Mouse (Mus musculus) left cerebral cortex, postnatal 10 days (tissue): ENCODE measurements around the gene Olfr5. TPM values are rescaled to one million over a fixed set of nuclear protein-coding genes. Genes with fewer than 3 reads are reported as not detected.
"Not testable (repeated sequence)": the region's sequence is repeated elsewhere in the genome, so short reads cannot be mapped to it uniquely, and the experiment has no call there.

Source experiments
- DNase-seq, 2 experiments: peaks; one replicate each; pipeline ENCODE4 v3.0.0; 2021 to 2022; ENCODE audit warnings: low spot score in 2 of 2, mixed read lengths in 1 of 2; ENCODE audit errors: extremely low spot score in 1 of 2
- intact Hi-C: fragments of 180-260 bp; cut with DNase I; formaldehyde crosslinking; loops from one replicate; pipeline ENCODE4 v1.15.1; 2025
- total RNA-seq, 2 experiments: library from RNA; stranded (reverse); gene quantifications; 2 replicates each; pipeline ENCODE4 v1.2.3; 2021

The Olfr5 gene
- total RNA-seq: not detected

DNA sequence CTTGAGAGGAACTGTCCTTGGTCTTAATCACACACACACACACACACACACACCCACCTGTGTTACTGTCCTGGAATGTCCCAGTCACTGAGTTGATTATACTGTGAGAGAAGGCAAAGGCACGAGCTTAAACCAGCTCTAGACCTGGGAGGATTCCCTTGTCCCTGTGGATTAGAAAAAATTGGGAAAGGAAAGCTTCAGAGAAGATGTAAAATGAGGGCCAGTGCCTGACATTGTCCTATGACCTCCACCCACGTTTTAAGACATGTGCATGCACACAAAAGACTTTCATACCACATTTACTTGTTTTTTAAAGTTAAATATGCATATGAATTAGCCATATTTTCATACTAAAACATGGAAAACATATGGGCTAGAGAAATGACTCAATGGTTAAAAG lies at the start of gene Olfr5:
TSS of gene Olfr5 (minus strand) at position 101 of the 400 bp plus-strand sequence.
- intact Hi-C loops: no loop called here
- DNase-seq: no peak

DNA sequence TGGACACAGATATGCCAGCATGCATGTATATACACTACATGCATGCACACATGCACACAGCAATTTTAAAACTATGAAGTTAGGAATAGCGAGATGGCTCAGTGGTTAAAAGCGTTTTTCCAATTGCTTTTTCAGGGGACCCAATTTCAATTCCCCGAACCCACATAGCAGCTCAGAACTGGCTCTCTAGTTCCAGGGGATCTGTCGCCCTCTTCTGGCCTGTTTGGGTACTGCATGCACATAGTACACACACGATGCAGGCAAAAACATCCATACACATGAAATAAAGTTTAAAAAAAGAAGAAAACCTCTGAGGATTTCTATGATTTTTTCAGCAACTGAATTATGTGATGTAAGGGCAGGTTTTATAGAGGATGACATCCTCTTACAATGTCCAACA lies 39.4 kb upstream of the Olfr5 start:
- DNase-seq: no peak
- intact Hi-C loops: no loop called here

DNA sequence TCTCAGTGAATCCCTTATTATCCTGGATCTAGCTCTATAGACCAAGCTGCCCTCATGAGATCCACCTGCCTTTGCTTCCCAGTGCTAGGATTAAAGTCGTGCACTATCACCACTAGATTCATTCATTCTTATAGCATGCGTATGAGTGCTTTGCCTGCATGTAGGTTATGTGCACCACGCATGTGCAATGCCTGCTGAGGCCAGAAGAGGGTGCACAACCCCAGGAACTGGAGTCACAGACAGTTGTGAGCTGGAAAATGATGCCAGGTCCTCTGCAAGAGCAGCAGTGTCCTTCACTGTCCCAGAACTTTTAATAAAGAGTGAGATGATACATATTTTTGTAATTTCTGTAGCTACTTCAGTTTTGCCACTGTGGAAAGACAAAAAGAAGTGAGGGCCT lies 38.3 kb upstream of the Olfr5 start:
- DNase-seq: no peak
- intact Hi-C loops: no loop called here

DNA sequence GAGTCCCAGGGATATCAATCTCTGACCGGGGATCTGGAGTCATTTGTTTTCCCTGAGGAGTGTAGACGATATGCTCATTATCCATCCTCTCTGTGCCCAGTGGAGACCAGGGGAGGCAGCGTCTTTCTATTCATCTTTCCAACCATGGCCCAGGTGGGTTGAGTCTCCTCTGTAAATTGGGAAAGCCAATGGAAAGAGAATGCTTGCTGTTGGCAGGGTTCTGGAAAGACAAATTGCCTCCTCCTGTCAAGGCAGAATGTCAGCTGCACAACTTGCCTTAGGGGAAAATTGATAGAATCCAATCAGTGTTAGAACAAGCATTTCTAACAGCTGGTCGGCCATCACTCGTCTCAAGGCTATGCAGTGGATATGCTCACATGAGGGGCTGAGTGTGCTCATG lies 36.1 kb upstream of the Olfr5 start, which contains the start of gene Olfr1349:
TSS of gene Olfr1349 (minus strand) at position 101 of the 400 bp plus-strand sequence.
- no peak for DNase-seq

GRCm38 (mm10) chr7:6521666-6522065 lies 34.9 kb upstream of the Olfr5 start:
- intact Hi-C loops: no loop called here

More for the DNA sequence above, 36.1 kb upstream of the Olfr5 start, which contains the start of gene Olfr1349:
- intact Hi-C loops: no loop called here

GRCm38 (mm10) chr7:6508648-6509047 lies 21.9 kb upstream of the Olfr5 start, which contains the start of gene Olfr1348:
Olfr1348 (minus strand) TSS chr7:6508748.
- intact Hi-C loops: no loop called here
- no peak for DNase-seq

More at GRCm38 (mm10) chr7:6521666-6522065, 34.9 kb upstream of the Olfr5 start:
- no peak for DNase-seq

DNA sequence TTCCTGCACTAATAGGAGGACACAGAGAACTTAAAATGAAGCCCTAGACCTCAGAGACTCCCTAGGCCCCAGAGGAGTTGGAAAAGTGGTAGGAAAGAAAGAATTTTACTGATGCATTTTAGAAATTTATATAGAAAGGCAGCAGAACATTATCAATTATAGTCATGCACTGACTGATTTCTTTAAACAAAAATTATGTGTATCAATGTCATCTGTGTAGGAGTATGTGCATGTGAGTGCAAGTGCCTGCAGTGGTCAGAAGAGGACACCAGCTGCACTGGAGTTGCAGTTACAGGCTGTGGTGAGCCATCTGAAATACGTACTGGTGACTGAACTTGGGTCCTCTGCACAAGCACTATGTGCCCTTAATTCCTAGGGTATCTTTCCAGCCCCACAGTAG lies 12.9 kb upstream of the Olfr5 start, which contains the start of gene Olfr1347:
TSS of gene Olfr1347 (minus strand) at position 101 of the 400 bp plus-strand sequence.
- no peak for DNase-seq
- intact Hi-C loops: no loop called here

- DNase-seq, intact Hi-C loops: not testable (repeated sequence)
These were observed 9.1 kb downstream of the Olfr5 start for GRCm38 (mm10) chr7:6477633-6478032.

GRCm38 (mm10) chr7:6466951-6467350 lies 19.8 kb downstream of the Olfr5 start, which contains the start of gene Olfr1346:
Olfr1346 (plus strand) TSS chr7:6467101.
- intact Hi-C loops: no loop called here
- no peak for DNase-seq

GRCm38 (mm10) chr7:6456399-6456798 lies 30.3 kb downstream of the Olfr5 start:
- no peak for DNase-seq
- intact Hi-C loops: no loop called here

GRCm38 (mm10) chr7:6455868-6456267 lies 30.9 kb downstream of the Olfr5 start, which contains the start of gene Olfr1336:
Olfr1336 (plus strand) TSS chr7:6456168.
- intact Hi-C loops: no loop called here
- DNase-seq: no peak

DNA sequence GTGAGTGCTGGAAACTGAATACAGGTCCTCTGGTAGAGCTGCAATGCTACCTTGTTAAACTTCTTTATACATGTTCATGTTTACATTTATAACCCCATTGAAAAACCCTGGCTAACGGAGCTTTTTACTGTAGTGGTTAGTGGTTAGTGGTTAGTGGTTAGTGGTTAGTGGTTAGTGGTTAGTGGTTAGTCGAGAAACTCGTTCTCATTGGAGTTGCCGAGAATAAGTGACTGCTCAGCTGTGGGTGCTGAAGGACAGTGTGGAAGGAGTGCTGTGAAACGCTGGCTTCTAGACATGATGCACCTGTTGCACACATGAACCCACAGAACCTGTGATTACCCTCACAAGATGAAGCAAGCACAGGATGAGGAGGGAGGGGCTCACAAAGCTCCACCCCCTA lies 39.0 kb downstream of the Olfr5 start:
- DNase-seq: no peak
- intact Hi-C loops: loop anchor here (10.0 kb wide), 1 partner anchor 137 kb away; no protein-coding TSS in a partner anchor

GRCm38 (mm10) chr7:6441173-6441572 lies 45.6 kb downstream of the Olfr5 start:
- intact Hi-C loops: loop anchor here (10.0 kb wide), 1 partner anchor 144 kb away; no protein-coding TSS in a partner anchor
- DNase-seq: no peak

DNA sequence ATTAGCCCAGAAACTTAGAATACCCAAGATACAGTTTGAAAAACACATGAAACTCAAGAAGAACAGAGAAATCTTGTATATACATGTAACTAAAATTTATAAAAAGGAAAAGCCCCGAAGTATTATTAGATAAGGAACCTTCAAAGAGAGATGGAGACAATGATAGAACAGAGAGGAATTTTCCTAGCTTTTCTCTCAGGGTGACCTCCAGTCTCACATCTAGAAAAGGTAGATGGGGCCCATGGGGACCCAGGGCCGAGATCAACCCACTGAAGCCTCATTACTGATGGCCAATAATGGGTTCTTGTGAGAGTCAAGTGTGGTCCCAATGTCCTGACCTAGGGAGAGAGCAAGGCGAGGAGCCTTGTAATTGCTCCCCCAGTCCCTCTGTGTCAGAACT lies 48.4 kb downstream of the Olfr5 start, which contains the start of gene Olfr1344:
TSS of gene Olfr1344 (plus strand) at position 301 of the 400 bp plus-strand sequence.
- DNase-seq: no peak
- intact Hi-C loops: no loop called here

- peak in 1 of 2 experiments; percentile 38 for DNase-seq
- intact Hi-C loops: loop anchor here (5.0 kb wide), 1 partner anchor 507 kb away; no protein-coding TSS in a partner anchor
These were observed 56.4 kb downstream of the Olfr5 start for GRCm38 (mm10) chr7:6430342-6430741.

DNA sequence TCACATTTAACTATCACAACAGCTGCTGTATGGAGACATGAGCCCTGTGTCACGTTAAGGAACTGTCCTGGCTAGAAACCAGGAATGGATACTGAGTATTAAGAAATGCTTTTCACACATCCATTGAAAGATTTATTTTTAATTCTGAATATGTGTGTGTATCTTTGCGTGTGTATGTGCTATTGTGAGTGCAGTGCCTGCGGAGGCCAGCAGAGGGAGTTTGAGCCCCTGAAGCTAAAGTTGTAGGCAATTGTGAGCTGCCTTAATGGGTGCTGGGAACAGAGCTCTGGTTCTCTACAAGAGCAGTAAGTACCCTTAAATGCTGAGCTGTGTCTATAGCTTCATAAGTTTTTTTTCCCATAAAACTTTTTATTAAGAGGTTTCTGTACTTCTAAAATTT lies 57.4 kb downstream of the Olfr5 start:
- no peak for DNase-seq
- intact Hi-C loops: loop anchor here (10.0 kb wide), 2 partner anchors 75 to 855 kb away; no protein-coding TSS in a partner anchor

Other genes starting within 250 kb of the Olfr5 start
- not detected for gene Epp13, start 234.2 kb downstream of the Olfr5 start, total RNA-seq
- gene Zfp667, start 200.4 kb downstream of the Olfr5 start, total RNA-seq: 10 to 100 TPM; 12.4 to 12.5 TPM
- gene Zfp583, start 155.7 kb downstream of the Olfr5 start, total RNA-seq: 10 to 100 TPM; 14.0 to 15.7 TPM
- 1 to 10 TPM; 8.1 to 8.6 TPM for gene Gm3854, start 143.2 kb downstream of the Olfr5 start, total RNA-seq
- 1 to 10 TPM; 4.6 to 5.5 TPM for gene Zfp78, start 123.7 kb downstream of the Olfr5 start, total RNA-seq
- gene Zfp28, start 103.6 kb downstream of the Olfr5 start, total RNA-seq: 10 to 100 TPM in 1 of 2 experiments, 1 to 10 TPM in 1; 8.9 to 10.2 TPM
- gene Smim17, start 88.2 kb downstream of the Olfr5 start, total RNA-seq: 10 to 100 TPM; 14.7 to 15.7 TPM
- under 1 TPM; 0.28 to 0.34 TPM for gene Gm20715, start 76.7 kb downstream of the Olfr5 start, total RNA-seq
- gene Olfr1344, start 48.3 kb downstream of the Olfr5 start, total RNA-seq: 1 to 10 TPM in 1 of 2 experiments, under 1 TPM in 1; 0.86 to 1.4 TPM
- gene Olfr1336, start 30.8 kb downstream of the Olfr5 start, total RNA-seq: not detected
- gene Olfr1346, start 19.8 kb downstream of the Olfr5 start, total RNA-seq: not detected
- not detected for gene Olfr1347, start 12.8 kb upstream of the Olfr5 start, total RNA-seq
- not detected for gene Olfr1348, start 21.8 kb upstream of the Olfr5 start, total RNA-seq
- not detected for gene Olfr1349, start 36.0 kb upstream of the Olfr5 start, total RNA-seq
- not detected for gene Olfr1350, start 77.9 kb upstream of the Olfr5 start, total RNA-seq
- 10 to 100 TPM; 10.2 to 13.5 TPM for gene Zim1, start 209.5 kb upstream of the Olfr5 start, total RNA-seq
- gene Peg3, start 243.5 kb upstream of the Olfr5 start, total RNA-seq: 100 to 1,000 TPM; 170 to 180 TPM
- 10 to 100 TPM; 57.4 to 60.2 TPM for gene Usp29, start 243.6 kb upstream of the Olfr5 start, total RNA-seq